Mouse (Mus musculus): ENCODE measurements around the gene Rnf151.
"Not testable (repeated sequence)": the region's sequence is repeated elsewhere in the genome, so short reads cannot be mapped to it uniquely, and the experiment has no call there.

The Rnf151 gene

GRCm38 (mm10) chr17:24725637-24726390, 8.0 kb upstream of the Rnf151 start:
- Histone ChIP-seq H3K36me3 (ENCODE audit: insufficient read depth, low read length) (peaks cover 19% of the 10 kb centered on the region), H3K27me3 (ENCODE audit: insufficient read depth, low read length) (no peaks in the 10 kb centered on the region), H3K9me3 (ENCODE audit: low read length) (no peaks in the 10 kb centered on the region), H3K4me1 (replicated peaks; ENCODE audit: low read depth, low read length) (peaks cover 55% of the 10 kb centered on the region), H3K4me3 (replicated peaks; ENCODE audit: low read length) (no peak overlapping the region)
- TF ChIP-seq NANOG (IDR thresholded peaks at IDR 0.05; ENCODE audit: borderline replicate concordance, low read length) = no peak
- TF ChIP-seq CTCF (conservative IDR thresholded peaks at IDR 0.05; ENCODE audit: low read length) = no peak
- no peak for TF ChIP-seq POU5F1 (IDR thresholded peaks at IDR 0.05; ENCODE audit: borderline replicate concordance, low read length)

DNA sequence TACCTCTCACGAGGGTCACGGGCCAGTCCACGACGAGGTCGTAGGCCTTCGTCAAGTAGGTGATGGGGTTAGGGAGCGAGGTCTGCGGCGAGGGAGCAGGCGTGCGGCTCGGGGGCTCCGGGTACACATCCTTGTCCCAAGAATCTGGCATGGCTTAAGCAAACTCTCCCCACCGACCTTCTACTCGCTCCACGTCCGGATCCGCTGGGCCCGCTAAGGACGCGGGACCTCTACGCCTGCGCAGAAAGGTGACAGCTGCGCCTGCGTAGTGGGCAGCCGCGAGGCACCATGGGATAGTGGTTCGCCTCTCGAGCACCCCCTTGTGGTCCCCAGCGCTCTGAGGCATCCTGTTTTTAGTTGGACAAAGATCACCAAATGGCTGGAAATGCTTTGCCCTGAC, 6.3 kb upstream of the Rnf151 start, which contains the start of gene Ndufb10:
TSS of gene Ndufb10 (minus strand) at position 295 of the 400 bp plus-strand sequence.
- no peaks in the 10 kb centered on the region for H3K9me3 ChIP-seq (ENCODE audit: low read length)
- peak within 1 kb of the TSS; percentile 93 for H3K4me3 ChIP-seq (replicated peaks; ENCODE audit: low read length)
- TF ChIP-seq CTCF (conservative IDR thresholded peaks at IDR 0.05; ENCODE audit: low read length) (peak; percentile 93), POU5F1 (IDR thresholded peaks at IDR 0.05; ENCODE audit: borderline replicate concordance, low read length) (no peak)
- no peaks in the 10 kb centered on the region for H3K27me3 ChIP-seq (ENCODE audit: insufficient read depth, low read length)
- H3K4me1 ChIP-seq (replicated peaks; ENCODE audit: low read depth, low read length) = peaks cover 53% of the 10 kb centered on the region
- peaks cover 24% of the 10 kb centered on the region for H3K36me3 ChIP-seq (ENCODE audit: insufficient read depth, low read length)

DNA sequence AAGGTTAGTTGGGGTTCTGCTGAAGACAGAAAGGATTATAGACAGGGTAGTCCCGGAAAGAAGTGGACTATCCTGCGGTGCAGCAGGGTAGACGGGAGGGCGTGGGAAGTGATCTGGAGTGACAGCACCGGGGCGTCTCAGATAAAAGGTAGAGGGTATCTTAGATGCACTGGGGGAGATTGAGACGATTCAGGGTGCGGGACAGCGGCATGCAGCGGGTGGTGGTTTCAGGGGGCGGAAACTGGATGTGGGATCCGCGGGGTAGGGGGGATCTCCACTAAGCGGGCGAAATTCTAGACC, 6.0 kb upstream of the Rnf151 start:
- peaks cover 25% of the 10 kb centered on the region for H3K36me3 ChIP-seq (ENCODE audit: insufficient read depth, low read length)
- no peaks in the 10 kb centered on the region for H3K9me3 ChIP-seq (ENCODE audit: low read length)
- no peaks in the 10 kb centered on the region for H3K27me3 ChIP-seq (ENCODE audit: insufficient read depth, low read length)
- TF ChIP-seq CTCF (conservative IDR thresholded peaks at IDR 0.05; ENCODE audit: low read length) = no peak
- no peak for TF ChIP-seq POU5F1 (IDR thresholded peaks at IDR 0.05; ENCODE audit: borderline replicate concordance, low read length)
- TF ChIP-seq NANOG (IDR thresholded peaks at IDR 0.05; ENCODE audit: borderline replicate concordance, low read length) = no peak
- peaks cover 50% of the 10 kb centered on the region for H3K4me1 ChIP-seq (replicated peaks; ENCODE audit: low read depth, low read length)
- H3K4me3 ChIP-seq (replicated peaks; ENCODE audit: low read length) = peak overlapping the region; percentile 93

GRCm38 (mm10) chr17:24723122-24723880, 5.4 kb upstream of the Rnf151 start:
- no peaks in the 10 kb centered on the region for H3K27me3 ChIP-seq (ENCODE audit: insufficient read depth, low read length)
- H3K36me3 ChIP-seq (ENCODE audit: insufficient read depth, low read length) = peaks cover 30% of the 10 kb centered on the region
- TF ChIP-seq NANOG (IDR thresholded peaks at IDR 0.05; ENCODE audit: borderline replicate concordance, low read length) (no peak), POU5F1 (IDR thresholded peaks at IDR 0.05; ENCODE audit: borderline replicate concordance, low read length) (no peak), CTCF (conservative IDR thresholded peaks at IDR 0.05; ENCODE audit: low read length) (no peak)
- peaks cover 50% of the 10 kb centered on the region for H3K4me1 ChIP-seq (replicated peaks; ENCODE audit: low read depth, low read length)
- H3K9me3 ChIP-seq (ENCODE audit: low read length) = no peaks in the 10 kb centered on the region
- peak overlapping the region; percentile 93 for H3K4me3 ChIP-seq (replicated peaks; ENCODE audit: low read length)

DNA sequence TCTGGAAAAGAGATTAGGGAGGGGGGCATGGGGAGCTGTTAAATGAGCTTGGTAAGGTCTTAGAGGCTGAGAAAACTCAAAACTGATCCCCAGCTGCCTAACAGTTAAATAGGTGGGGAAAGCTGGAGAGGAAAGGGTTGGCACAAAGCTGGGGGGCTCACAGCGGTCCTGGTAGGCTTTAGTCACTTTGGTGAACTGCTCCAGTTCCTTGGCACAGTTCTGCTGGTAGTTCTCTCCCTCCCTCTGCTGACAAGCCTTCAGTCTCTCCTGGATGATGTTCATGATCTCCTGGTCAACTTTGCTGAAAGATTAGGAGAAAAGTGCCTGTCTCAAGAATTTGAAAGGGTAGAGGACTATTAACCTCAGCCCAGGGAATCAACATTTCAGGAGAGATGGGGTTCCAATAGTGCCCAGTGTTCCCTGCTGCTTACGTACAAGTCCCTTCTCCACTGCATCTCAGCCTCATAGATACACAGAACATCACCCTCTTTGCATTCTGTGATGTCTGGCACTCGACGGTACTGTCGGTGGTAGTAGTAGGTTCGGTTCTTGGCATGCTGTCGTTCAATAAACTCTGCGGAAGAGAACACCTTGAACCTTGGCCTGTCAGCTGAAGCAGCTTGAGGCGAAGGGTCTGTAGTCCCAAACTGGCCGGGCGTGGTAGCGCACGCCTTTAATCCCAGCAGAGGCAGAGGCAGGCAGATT, 4.5 kb upstream of the Rnf151 start:
- TF ChIP-seq NANOG (IDR thresholded peaks at IDR 0.05; ENCODE audit: borderline replicate concordance, low read length) = no peak
- TF ChIP-seq POU5F1 (IDR thresholded peaks at IDR 0.05; ENCODE audit: borderline replicate concordance, low read length) = no peak
- no peak for TF ChIP-seq CTCF (conservative IDR thresholded peaks at IDR 0.05; ENCODE audit: low read length)
- Histone ChIP-seq H3K27me3 (ENCODE audit: insufficient read depth, low read length) (no peaks in the 10 kb centered on the region), H3K9me3 (ENCODE audit: low read length) (no peaks in the 10 kb centered on the region), H3K36me3 (ENCODE audit: insufficient read depth, low read length) (peaks cover 40% of the 10 kb centered on the region), H3K4me3 (replicated peaks; ENCODE audit: low read length) (peak overlapping the region; percentile 93), H3K4me1 (replicated peaks; ENCODE audit: low read depth, low read length) (peaks cover 50% of the 10 kb centered on the region)

DNA sequence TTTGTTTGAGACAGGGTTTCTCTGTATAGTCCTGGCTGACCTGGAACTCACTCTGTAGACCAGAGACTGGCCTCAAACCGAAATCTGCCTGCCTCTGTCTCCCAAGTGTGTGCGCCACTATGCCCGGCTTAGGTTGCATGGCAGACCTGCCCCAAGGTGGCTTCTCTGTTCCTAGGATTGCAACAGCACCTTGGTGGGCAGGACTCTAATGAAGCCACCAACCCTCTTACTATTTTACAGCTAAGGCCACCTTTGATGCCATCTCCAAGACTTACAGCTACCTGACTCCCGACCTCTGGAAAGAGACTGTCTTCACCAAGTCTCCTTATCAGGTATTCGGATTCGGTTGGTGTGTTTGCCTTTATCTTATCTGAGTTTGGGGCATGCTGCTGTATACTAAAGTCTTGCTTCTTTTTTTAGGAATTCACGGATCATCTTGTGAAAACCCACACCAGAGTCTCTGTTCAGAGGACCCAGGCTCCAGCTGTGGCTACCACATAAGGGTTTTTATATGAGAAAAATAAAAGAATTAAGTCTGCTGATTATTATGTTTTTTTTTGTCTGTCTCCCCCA, 3.6 kb upstream of the Rnf151 start:
- peaks cover 49% of the 10 kb centered on the region for H3K36me3 ChIP-seq (ENCODE audit: insufficient read depth, low read length)
- H3K27me3 ChIP-seq (ENCODE audit: insufficient read depth, low read length); H3K9me3 ChIP-seq (ENCODE audit: low read length): not testable (repeated sequence)
- H3K4me1 ChIP-seq (replicated peaks; ENCODE audit: low read depth, low read length) = peaks cover 59% of the 10 kb centered on the region
- peak overlapping the region; percentile 93 for H3K4me3 ChIP-seq (replicated peaks; ENCODE audit: low read length)

DNA sequence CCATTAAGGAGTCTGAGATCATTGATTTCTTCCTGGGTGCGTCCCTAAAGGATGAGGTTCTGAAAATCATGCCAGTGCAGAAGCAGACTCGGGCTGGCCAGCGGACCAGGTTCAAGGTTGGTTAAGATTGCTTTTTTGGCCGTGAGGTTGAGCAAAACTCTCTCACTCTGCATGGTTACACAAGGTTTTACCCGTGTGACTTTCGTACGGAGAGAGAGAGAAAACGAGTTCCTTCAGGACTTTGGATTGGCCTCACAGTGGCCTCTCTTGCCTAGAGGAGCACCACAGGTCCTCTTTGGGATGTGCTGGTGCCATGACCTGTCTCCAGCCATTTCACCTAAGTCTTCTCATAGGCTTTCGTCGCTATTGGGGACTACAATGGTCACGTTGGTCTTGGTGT, 2.8 kb upstream of the Rnf151 start:
- Histone ChIP-seq H3K4me3 (replicated peaks; ENCODE audit: low read length) (peak overlapping the region; percentile 93), H3K36me3 (ENCODE audit: insufficient read depth, low read length) (peaks cover 57% of the 10 kb centered on the region), H3K4me1 (replicated peaks; ENCODE audit: low read depth, low read length) (peaks cover 62% of the 10 kb centered on the region)
- H3K9me3 ChIP-seq (ENCODE audit: low read length); H3K27me3 ChIP-seq (ENCODE audit: insufficient read depth, low read length): not testable (repeated sequence)

- H3K9me3 ChIP-seq (ENCODE audit: low read length) = no peaks in the 10 kb centered on the region
- no peaks in the 10 kb centered on the region for H3K27me3 ChIP-seq (ENCODE audit: insufficient read depth, low read length)
- TF ChIP-seq NANOG (IDR thresholded peaks at IDR 0.05; ENCODE audit: borderline replicate concordance, low read length) (no peak), POU5F1 (IDR thresholded peaks at IDR 0.05; ENCODE audit: borderline replicate concordance, low read length) (no peak), CTCF (conservative IDR thresholded peaks at IDR 0.05; ENCODE audit: low read length) (no peak)
- H3K4me1 ChIP-seq (replicated peaks; ENCODE audit: low read depth, low read length) = peaks cover 57% of the 10 kb centered on the region
- H3K36me3 ChIP-seq (ENCODE audit: insufficient read depth, low read length) = peaks cover 63% of the 10 kb centered on the region
- peak overlapping the region; percentile 93 for H3K4me3 ChIP-seq (replicated peaks; ENCODE audit: low read length)
Measured at GRCm38 (mm10) chr17:24719494-24720222, 1.8 kb upstream of the Rnf151 start.

GRCm38 (mm10) chr17:24718938-24719337, 1.1 kb upstream of the Rnf151 start:
- not testable (repeated sequence) for H3K9me3 ChIP-seq (ENCODE audit: low read length); H3K27me3 ChIP-seq (ENCODE audit: insufficient read depth, low read length)
- peaks cover 54% of the 10 kb centered on the region for H3K4me1 ChIP-seq (replicated peaks; ENCODE audit: low read depth, low read length)
- H3K4me3 ChIP-seq (replicated peaks; ENCODE audit: low read length) = peak overlapping the region; percentile 93
- peaks cover 63% of the 10 kb centered on the region for H3K36me3 ChIP-seq (ENCODE audit: insufficient read depth, low read length)
